Mouse (Mus musculus) embryonic facial prominence, embryonic 14.5 days (tissue): ENCODE data around the gene Aatk. TPM values are rescaled to one million over a fixed set of nuclear protein-coding genes. Genes with fewer than 3 reads are reported as not detected.

Source experiments
- ATAC-seq: fragments of 200-750 bp; cut with Nextera tagmentation; 2 replicates; pipeline ENCODE4 v1.8.0; 2017; ENCODE audit warnings: low read depth, moderate number of reproducible peaks, moderate TSS enrichment
- DNase-seq: peaks from one replicate; pipeline ENCODE4 v3.0.0-alpha.2; 2015; ENCODE audit warnings: low spot score
- H3K27ac ChIP-seq: fragments of 300-500 bp; sonication (generic); replicated peaks from 2 replicates; pipeline ENCODE4 v1.5.1; 2014; ENCODE audit warnings: low read depth, mild to moderate bottlenecking, low read length, moderate library complexity
- H3K27me3 ChIP-seq: fragments of 300-500 bp; sonication (generic); replicated peaks from 2 replicates; pipeline ENCODE4 v1.6.1; 2014; ENCODE audit warnings: low read length; ENCODE audit not compliant: control insufficient read depth, insufficient read depth
- H3K36me3 ChIP-seq: fragments of 300-500 bp; sonication (generic); 2 replicates; pipeline ENCODE4 v1.6.1; 2014; ENCODE audit warnings: low read length, mixed read lengths; ENCODE audit not compliant: control insufficient read depth, insufficient read depth
- H3K4me1 ChIP-seq: fragments of 300-500 bp; sonication (generic); 2 replicates; pipeline ENCODE4 v1.6.1; 2014; ENCODE audit warnings: antibody characterized with exemption, low read length; ENCODE audit not compliant: control insufficient read depth, insufficient read depth
- H3K4me2 ChIP-seq: fragments of 300-500 bp; sonication (generic); 2 replicates; pipeline ENCODE4 v1.6.1; 2014; ENCODE audit warnings: low read depth, mild to moderate bottlenecking, low read length, moderate library complexity, mixed read lengths
- H3K4me3 ChIP-seq: fragments of 300-500 bp; sonication (generic); 2 replicates; pipeline ENCODE4 v1.5.1; 2014; ENCODE audit warnings: low read depth, mild to moderate bottlenecking, low read length
- H3K9ac ChIP-seq: fragments of 300-500 bp; sonication (generic); 2 replicates; pipeline ENCODE4 v1.6.1; 2014; ENCODE audit warnings: low read depth, mild to moderate bottlenecking, low read length, moderate library complexity, mixed read lengths
- H3K9me3 ChIP-seq: fragments of 300-500 bp; sonication (generic); 2 replicates; pipeline ENCODE4 v1.6.1; 2016; ENCODE audit warnings: low read length; ENCODE audit not compliant: control insufficient read depth
- WGBS: fragments of 180-500 bp; shearing (Covaris S2); extraction: QIAGEN DNeasy Blood & Tissue Kit; methylation state at CpG from one replicate; pipeline ENCODE4 v1.1.7; 2014; 5-methylcytosine and 5-hydroxymethylcytosine counted together
- polyA plus RNA-seq: library from polyadenylated mRNA; unstranded; fragments of >200 nt; fragmentation: Nextera tagmentation; extraction: Ambion mirVana; gene quantifications from 2 replicates; pipeline ENCODE4 v1.2.1, GENCODE M21; 2014

Gene Aatk
- polyA plus RNA-seq, 1 experiment from 2014 or later: 10.8 TPM

- no peak overlapping the region for H3K9ac ChIP-seq
- no peak overlapping the region for H3K4me2 ChIP-seq
- no peak overlapping the region for H3K27ac ChIP-seq
- no peaks in the 10 kb centered on the region for H3K27me3 ChIP-seq
- no peaks in the 10 kb centered on the region for H3K4me1 ChIP-seq
- H3K4me3 ChIP-seq: no peak overlapping the region
- no peak for DNase-seq
- H3K9me3 ChIP-seq: no peaks in the 10 kb centered on the region
- WGBS: 91% methylated on average over 3 of the region's 3 CpGs
- ATAC-seq: no peak
- 0 out of 2 replicates have a peak, but pooled peaks cover 6% of the 10 kb centered on the region for H3K36me3 ChIP-seq
Measured at GRCm38 (mm10) chr11:119982236-119982635, 64.7 kb downstream of the Aatk start.

GRCm38 (mm10) chr11:119981769-119982168 lies 65.2 kb downstream of the Aatk start:
- H3K4me2 ChIP-seq: no peak overlapping the region
- 67% methylated on average over 3 of the region's 3 CpGs for whole genome bisulfite sequencing
- no peak overlapping the region for H3K27ac ChIP-seq
- no peaks in the 10 kb centered on the region for H3K27me3 ChIP-seq
- H3K9me3 ChIP-seq: no peaks in the 10 kb centered on the region
- ATAC-seq (no peak), DNase-seq (no peak)
- no peak overlapping the region for H3K4me3 ChIP-seq
- H3K36me3 ChIP-seq: 0 out of 2 replicates have a peak, but pooled peaks cover 6% of the 10 kb centered on the region
- no peaks in the 10 kb centered on the region for H3K4me1 ChIP-seq
- H3K9ac ChIP-seq: no peak overlapping the region

- 0 out of 2 replicates have a peak, but pooled peaks cover 3% of the 10 kb centered on the region for H3K36me3 ChIP-seq
- H3K9ac ChIP-seq: no peak overlapping the region
- H3K4me3 ChIP-seq: no peak overlapping the region
- H3K9me3 ChIP-seq: no peaks in the 10 kb centered on the region
- no peak overlapping the region for H3K4me2 ChIP-seq
- DNase-seq (no peak), ATAC-seq (no peak)
- no peak overlapping the region for H3K27ac ChIP-seq
- H3K27me3 ChIP-seq: no peaks in the 10 kb centered on the region
- no peaks in the 10 kb centered on the region for H3K4me1 ChIP-seq
- 80% methylated on average over 10 of the region's 10 CpGs for WGBS
Measured at GRCm38 (mm10) chr11:119979596-119980385, 67.2 kb downstream of the Aatk start.

GRCm38 (mm10) chr11:119978701-119979100 lies 68.3 kb downstream of the Aatk start:
- no peak overlapping the region for H3K4me2 ChIP-seq
- no peak overlapping the region for H3K27ac ChIP-seq
- H3K4me3 ChIP-seq: no peak overlapping the region
- H3K27me3 ChIP-seq: no peaks in the 10 kb centered on the region
- 85% methylated on average over 4 of the region's 4 CpGs for WGBS
- ATAC-seq: no peak
- peaks cover 11% of the 10 kb centered on the region; the same call in 1 of the 2 replicates for H3K36me3 ChIP-seq
- no peak overlapping the region for H3K9ac ChIP-seq
- H3K9me3 ChIP-seq: no peaks in the 10 kb centered on the region
- DNase-seq: no peak
- no peaks in the 10 kb centered on the region for H3K4me1 ChIP-seq

GRCm38 (mm10) chr11:119975739-119976501 lies 71.0 kb downstream of the Aatk start:
- Histone ChIP-seq H3K4me1 (no peaks in the 10 kb centered on the region), H3K9me3 (no peaks in the 10 kb centered on the region), H3K27me3 (no peaks in the 10 kb centered on the region), H3K4me2 (no peak overlapping the region), H3K4me3 (no peak overlapping the region), H3K27ac (no peak overlapping the region), H3K9ac (no peak overlapping the region), H3K36me3 (peaks cover 9% of the 10 kb centered on the region; the same call in 1 of the 2 replicates)
- WGBS: 75% methylated on average over 8 of the region's 8 CpGs
- 0 out of 2 replicates have a peak, but pooled peaks have one; percentile 69 for ATAC-seq
- DNase-seq: peak; percentile 70

- no peak overlapping the region for H3K4me2 ChIP-seq
- no peaks in the 10 kb centered on the region for H3K9me3 ChIP-seq
- H3K4me3 ChIP-seq: no peak overlapping the region
- H3K27me3 ChIP-seq: no peaks in the 10 kb centered on the region
- no peaks in the 10 kb centered on the region for H3K4me1 ChIP-seq
- H3K36me3 ChIP-seq: peaks cover 18% of the 10 kb centered on the region; the same call in 1 of the 2 replicates
- ATAC-seq (no peak), DNase-seq (peak; percentile 18)
- 88% methylated on average over 3 of the region's 4 CpGs for WGBS
- H3K27ac ChIP-seq: no peak overlapping the region
- no peak overlapping the region for H3K9ac ChIP-seq
Measured at GRCm38 (mm10) chr11:119973789-119974188, 73.2 kb downstream of the Aatk start.

- H3K4me1 ChIP-seq: no peaks in the 10 kb centered on the region
- no peak for ATAC-seq
- no peak overlapping the region for H3K27ac ChIP-seq
- H3K9ac ChIP-seq: no peak overlapping the region
- no peak for DNase-seq
- H3K9me3 ChIP-seq: no peaks in the 10 kb centered on the region
- H3K36me3 ChIP-seq: peaks cover 18% of the 10 kb centered on the region; the same call in 1 of the 2 replicates
- H3K27me3 ChIP-seq: no peaks in the 10 kb centered on the region
- H3K4me2 ChIP-seq: no peak overlapping the region
- WGBS: 75% methylated on average over 12 of the region's 12 CpGs
- no peak overlapping the region for H3K4me3 ChIP-seq
Measured at GRCm38 (mm10) chr11:119970021-119970851, 76.7 kb downstream of the Aatk start.

- 90% methylated on average over 2 of the region's 2 CpGs for WGBS
- Histone ChIP-seq H3K27ac (no peak overlapping the region), H3K4me1 (no peaks in the 10 kb centered on the region), H3K27me3 (no peaks in the 10 kb centered on the region), H3K4me2 (no peak overlapping the region), H3K9me3 (no peaks in the 10 kb centered on the region), H3K36me3 (0 out of 2 replicates have a peak, but pooled peaks cover 19% of the 10 kb centered on the region), H3K4me3 (no peak overlapping the region), H3K9ac (no peak overlapping the region)
- DNase-seq: no peak
- no peak for ATAC-seq
Measured at GRCm38 (mm10) chr11:119967892-119968291, 79.1 kb downstream of the Aatk start.
